Mouse (Mus musculus): ENCODE results near the gene Slc16a6. TPM values are rescaled to one million over a fixed set of nuclear protein-coding genes. Genes with fewer than 3 reads are reported as not detected.

Slc16a6 gene
- total RNA-seq, 2 experiments from 2014 or later, result 10.9 to 19.9 TPM

- intact Hi-C loops (cut with DNase I; ENCODE audit: low total_unique reads), result no loop called here
- DNase-seq, result no peak
These were observed 16.4 kb upstream of the Slc16a6 start for GRCm38 (mm10) chr11:109489763-109490162.

- intact Hi-C loops (cut with DNase I; ENCODE audit: low total_unique reads), result no loop called here
- DNase-seq, result no peak
These were observed 14.7 kb upstream of the Slc16a6 start for GRCm38 (mm10) chr11:109487991-109488684.

GRCm38 (mm10) chr11:109487111-109487510 lies 13.7 kb upstream of the Slc16a6 start:
- DNase-seq, result no peak
- intact Hi-C loops (cut with DNase I; ENCODE audit: low total_unique reads), result no loop called here

- DNase-seq, result peak; percentile 75
- intact Hi-C loops (cut with DNase I; ENCODE audit: low total_unique reads), result no loop called here
These were observed 12.1 kb upstream of the Slc16a6 start for GRCm38 (mm10) chr11:109485398-109486045.

GRCm38 (mm10) chr11:109480440-109480839 lies 7.0 kb upstream of the Slc16a6 start:
- intact Hi-C loops (cut with DNase I; ENCODE audit: low total_unique reads), result no loop called here

GRCm38 (mm10) chr11:109479575-109480285 lies 6.3 kb upstream of the Slc16a6 start:
- intact Hi-C loops (cut with DNase I; ENCODE audit: low total_unique reads), result no loop called here
- no peak for DNase-seq

More at GRCm38 (mm10) chr11:109480440-109480839, 7.0 kb upstream of the Slc16a6 start:
- DNase-seq, result no peak

- intact Hi-C loops (cut with DNase I; ENCODE audit: low total_unique reads), result no loop called here
- DNase-seq, result no peak
These were observed 4.4 kb upstream of the Slc16a6 start for GRCm38 (mm10) chr11:109477606-109478380.

- DNase-seq, result no peak
- intact Hi-C loops (cut with DNase I; ENCODE audit: low total_unique reads), result no loop called here
These were observed 3.3 kb upstream of the Slc16a6 start for GRCm38 (mm10) chr11:109476653-109477052.

- no peak for DNase-seq
- intact Hi-C loops (cut with DNase I; ENCODE audit: low total_unique reads), result no loop called here
These were observed 2.8 kb upstream of the Slc16a6 start for GRCm38 (mm10) chr11:109476241-109476640.

GRCm38 (mm10) chr11:109475717-109476116 lies 2.3 kb upstream of the Slc16a6 start:
- no peak for DNase-seq
- intact Hi-C loops (cut with DNase I; ENCODE audit: low total_unique reads), result no loop called here

GRCm38 (mm10) chr11:109474836-109475235 lies 1.4 kb upstream of the Slc16a6 start:
- intact Hi-C loops (cut with DNase I; ENCODE audit: low total_unique reads), result no loop called here
- DNase-seq, result no peak

- DNase-seq, result no peak
- intact Hi-C loops (cut with DNase I; ENCODE audit: low total_unique reads), result no loop called here
These were observed 816 bp upstream of the Slc16a6 start for GRCm38 (mm10) chr11:109474086-109474742.

GRCm38 (mm10) chr11:109472821-109473170 lies 602 bp downstream of the Slc16a6 start:
- DNase-seq, result no peak
- intact Hi-C loops (cut with DNase I; ENCODE audit: low total_unique reads), result no loop called here

GRCm38 (mm10) chr11:109472171-109472691 lies 1.2 kb downstream of the Slc16a6 start:
- intact Hi-C loops (cut with DNase I; ENCODE audit: low total_unique reads), result no loop called here
- DNase-seq, result peak; percentile 39

- intact Hi-C loops (cut with DNase I; ENCODE audit: low total_unique reads), result no loop called here
- DNase-seq, result no peak
These were observed 2.2 kb downstream of the Slc16a6 start for GRCm38 (mm10) chr11:109470921-109471861.

GRCm38 (mm10) chr11:109470170-109470569 lies 3.2 kb downstream of the Slc16a6 start:
- DNase-seq, result no peak
- intact Hi-C loops (cut with DNase I; ENCODE audit: low total_unique reads), result no loop called here

- intact Hi-C loops (cut with DNase I; ENCODE audit: low total_unique reads), result no loop called here
- DNase-seq, result no peak
These were observed 5.3 kb downstream of the Slc16a6 start for GRCm38 (mm10) chr11:109468133-109468532.

GRCm38 (mm10) chr11:109466987-109467386 lies 6.4 kb downstream of the Slc16a6 start:
- DNase-seq, result no peak
- intact Hi-C loops (cut with DNase I; ENCODE audit: low total_unique reads), result no loop called here

All from gastrocnemius, postnatal 14 days (tissue).